Mouse (Mus musculus) brown adipose tissue, adult 24 weeks (tissue): ENCODE results near the gene Iqgap2. TPM values are rescaled to one million over a fixed set of nuclear protein-coding genes. Genes with fewer than 3 reads are reported as not detected.

Experiments
- H3K27ac ChIP-seq: fragments of 200-500 bp; replicated peaks from 2 replicates; pipeline ENCODE4 v1.5.1; 2012; ENCODE audit warnings: low read depth, mild to moderate bottlenecking, low read length
- H3K4me1 ChIP-seq: fragments of 200-500 bp; 2 replicates; pipeline ENCODE4 v1.6.1; 2012; ENCODE audit warnings: low read length, mixed read lengths; ENCODE audit not compliant: control insufficient read depth, insufficient read depth, insufficient read length
- H3K4me3 ChIP-seq: fragments of 200-500 bp; 2 replicates; pipeline ENCODE4 v1.5.1; 2012; ENCODE audit warnings: low read depth, mild to moderate bottlenecking, low read length, moderate library complexity; ENCODE audit not compliant: insufficient read depth
- polyA plus RNA-seq: library from polyadenylated mRNA; stranded (reverse); fragments of >200 nt; gene quantifications from 2 replicates; pipeline ENCODE4 v1.2.4, GENCODE M21; 2012; ENCODE audit not compliant: missing spikeins, insufficient read depth, insufficient read length

Gene Iqgap2
- polyA plus RNA-seq, 1 experiment: 2.7 TPM

DNA sequence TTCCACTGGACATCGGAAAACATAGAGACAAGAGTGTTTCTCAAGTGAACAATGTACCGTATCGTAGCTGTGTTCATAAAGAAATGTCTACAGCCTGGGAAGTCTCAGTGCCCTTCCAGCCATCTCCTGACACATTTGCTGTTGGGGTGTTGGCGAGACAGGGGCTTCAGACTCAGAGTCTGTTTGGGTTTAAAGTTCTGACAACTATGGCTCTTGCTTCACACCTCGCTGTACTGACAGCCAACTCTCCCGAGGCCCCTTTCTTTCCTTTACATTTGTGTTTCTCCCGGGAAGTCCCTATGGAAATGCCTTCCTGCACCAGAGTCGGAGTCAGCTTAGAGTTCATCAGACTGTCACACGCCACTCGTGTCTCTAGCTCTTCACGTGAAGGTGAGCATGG lies 144.2 kb downstream of the Iqgap2 start:
- no peaks in the 10 kb centered on the region for H3K4me1 ChIP-seq
- H3K27ac ChIP-seq: no peak overlapping the region
- no peak overlapping the region for H3K4me3 ChIP-seq

DNA sequence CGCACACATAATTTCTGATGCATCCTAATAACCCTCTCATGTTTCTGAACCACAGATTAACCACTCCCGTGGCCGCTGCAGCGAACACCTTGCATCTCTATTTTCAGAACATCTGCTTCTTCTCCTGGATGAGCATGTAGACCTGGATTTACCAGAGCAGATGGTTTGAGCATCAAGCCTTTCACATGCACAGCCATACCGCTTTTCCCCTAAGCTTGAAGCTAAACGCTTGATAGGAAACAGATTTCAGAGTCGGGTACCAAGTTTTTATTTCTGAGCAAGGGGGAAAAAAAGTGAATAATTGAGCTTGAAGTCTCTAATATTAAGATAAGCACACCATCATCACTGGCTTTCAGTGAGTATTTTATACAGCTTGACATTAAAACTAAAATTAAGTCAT lies 144.6 kb downstream of the Iqgap2 start:
- no peak overlapping the region for H3K4me3 ChIP-seq

DNA sequence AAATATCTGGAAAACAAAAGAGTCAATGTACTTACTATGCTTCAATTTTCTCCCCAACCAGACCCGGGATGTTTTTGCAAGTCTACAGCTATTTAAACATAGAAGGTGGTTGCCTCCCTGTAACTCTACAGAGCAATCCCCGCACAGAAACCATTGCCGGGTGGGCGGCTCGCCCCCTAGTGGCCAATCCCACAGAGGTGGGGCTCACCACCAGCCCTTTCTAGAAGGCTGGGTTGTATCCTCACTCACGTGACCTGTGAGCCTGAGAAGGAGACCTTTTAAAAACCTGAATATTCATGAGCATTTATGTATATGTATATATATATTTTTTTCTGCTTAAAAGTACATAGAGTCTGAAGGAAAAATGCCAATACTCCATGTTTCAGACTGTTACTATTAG lies 145.2 kb downstream of the Iqgap2 start:
- no peak overlapping the region for H3K27ac ChIP-seq
- H3K4me1 ChIP-seq: no peaks in the 10 kb centered on the region
- H3K4me3 ChIP-seq: no peak overlapping the region

More for the DNA sequence above, 144.6 kb downstream of the Iqgap2 start:
- Histone ChIP-seq H3K4me1 (no peaks in the 10 kb centered on the region), H3K27ac (no peak overlapping the region)

DNA sequence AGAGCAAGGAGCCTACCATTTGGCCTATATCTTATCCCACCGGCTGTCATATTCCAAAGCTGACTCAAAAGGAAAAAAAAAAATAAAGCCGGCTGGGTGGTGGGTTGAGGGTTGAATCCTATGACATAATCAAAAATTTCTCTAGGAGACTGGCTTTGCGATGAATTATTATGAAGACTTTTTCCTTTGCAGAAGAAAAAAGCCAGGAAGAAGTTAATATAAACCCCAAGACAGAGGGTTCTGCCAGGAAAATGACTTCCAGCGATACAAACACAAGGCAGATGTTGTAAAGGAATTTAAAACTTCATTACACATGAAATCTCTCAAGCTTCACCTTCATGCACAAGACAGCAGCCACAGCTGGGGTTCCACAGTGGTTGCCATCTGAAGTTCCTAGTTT lies 146.3 kb downstream of the Iqgap2 start:
- Histone ChIP-seq H3K4me3 (no peak overlapping the region), H3K4me1 (no peaks in the 10 kb centered on the region)

DNA sequence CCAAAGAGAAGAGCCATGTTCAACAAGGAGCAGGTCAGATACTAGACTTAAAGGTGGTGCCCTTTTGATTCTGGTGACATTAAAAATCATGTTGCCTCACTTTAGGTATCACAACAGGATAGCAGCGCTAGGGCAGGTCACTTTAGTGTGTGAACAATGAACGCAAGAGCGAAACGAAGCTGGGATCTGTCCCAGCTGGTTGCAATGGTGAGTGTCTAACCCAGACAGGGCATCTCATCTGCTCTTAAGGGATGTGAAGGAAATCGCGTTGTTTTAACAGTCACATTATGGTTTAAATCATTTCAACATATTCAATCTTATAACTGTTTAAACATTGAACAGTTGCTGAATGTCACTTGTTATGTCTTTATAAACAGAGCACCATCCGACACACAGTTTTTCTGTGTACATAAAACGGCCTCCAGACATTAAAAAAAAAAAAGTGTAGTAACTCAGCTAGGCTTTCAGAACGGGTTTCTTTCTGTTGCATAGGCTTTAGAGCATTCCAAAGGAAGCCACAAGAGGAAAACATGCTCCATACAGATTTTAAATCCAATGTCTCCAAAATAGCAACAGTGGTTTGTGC lies 148.7 kb downstream of the Iqgap2 start:
- H3K4me1 ChIP-seq: no peaks in the 10 kb centered on the region
- no peak overlapping the region for H3K27ac ChIP-seq
- H3K4me3 ChIP-seq: no peak overlapping the region

More for the DNA sequence above, 146.3 kb downstream of the Iqgap2 start:
- no peak overlapping the region for H3K27ac ChIP-seq

DNA sequence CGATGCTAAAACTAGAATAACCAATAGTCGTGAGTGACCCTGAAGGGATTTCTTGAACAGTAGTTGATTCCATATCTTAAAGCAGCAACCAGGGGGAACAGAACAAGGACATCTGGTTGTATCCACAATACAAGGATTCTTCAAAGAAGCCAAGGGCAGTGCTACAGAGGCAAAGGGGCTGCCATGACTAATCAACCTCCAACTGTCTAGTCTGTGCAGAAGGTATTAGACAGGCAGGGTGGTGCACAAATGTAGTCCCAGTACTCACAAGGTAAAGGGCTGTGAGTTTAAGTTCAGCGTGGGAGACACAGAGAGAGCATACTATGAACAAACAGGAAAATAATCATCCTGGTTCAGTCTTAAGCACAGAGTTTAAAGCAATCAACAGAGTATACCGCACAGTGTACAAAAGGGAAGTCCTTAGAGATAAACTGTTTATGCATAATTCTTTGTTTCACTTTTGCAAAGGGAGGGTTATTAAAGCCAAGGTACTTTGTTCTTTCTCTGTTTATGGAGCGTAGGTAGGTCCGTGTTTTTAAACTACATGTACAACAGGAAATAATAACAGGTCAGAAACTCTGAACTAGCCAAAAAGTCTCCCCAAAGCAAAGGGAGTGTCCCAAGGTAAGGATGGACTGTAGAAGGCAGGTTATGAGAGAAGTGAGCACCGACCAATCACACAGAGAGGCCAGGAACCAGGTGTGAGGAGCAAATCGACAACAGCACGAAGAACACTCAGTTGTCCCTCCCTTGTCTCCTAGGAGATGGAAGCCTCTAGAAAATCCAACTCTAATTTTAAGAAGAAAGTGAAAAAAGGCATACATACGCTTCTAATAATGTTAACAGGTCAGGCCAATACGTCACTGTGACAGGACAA lies 149.7 kb downstream of the Iqgap2 start:
- H3K27ac ChIP-seq: no peak overlapping the region
- no peaks in the 10 kb centered on the region for H3K4me1 ChIP-seq
- no peak overlapping the region for H3K4me3 ChIP-seq

DNA sequence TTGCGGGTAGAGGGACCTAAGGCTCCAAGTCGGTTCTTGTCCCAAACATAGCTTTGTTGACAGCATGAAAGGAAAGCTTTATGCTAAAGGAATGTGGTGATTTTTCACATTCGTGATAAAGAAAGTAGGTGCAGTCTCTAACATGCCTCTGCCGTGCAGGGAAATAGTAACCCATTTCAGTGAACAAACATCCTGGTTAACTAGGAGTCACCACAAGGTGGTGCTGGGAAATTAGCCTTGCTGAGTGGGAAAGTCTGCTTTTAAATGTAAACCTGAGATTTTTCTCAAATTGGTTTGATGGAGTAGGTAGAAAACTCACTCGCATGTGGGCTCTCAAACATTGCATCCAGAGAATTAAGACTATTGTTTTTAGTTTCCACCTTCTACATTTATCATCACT lies 152.1 kb downstream of the Iqgap2 start:
- Histone ChIP-seq H3K27ac (no peak overlapping the region), H3K4me1 (no peaks in the 10 kb centered on the region), H3K4me3 (no peak overlapping the region)

DNA sequence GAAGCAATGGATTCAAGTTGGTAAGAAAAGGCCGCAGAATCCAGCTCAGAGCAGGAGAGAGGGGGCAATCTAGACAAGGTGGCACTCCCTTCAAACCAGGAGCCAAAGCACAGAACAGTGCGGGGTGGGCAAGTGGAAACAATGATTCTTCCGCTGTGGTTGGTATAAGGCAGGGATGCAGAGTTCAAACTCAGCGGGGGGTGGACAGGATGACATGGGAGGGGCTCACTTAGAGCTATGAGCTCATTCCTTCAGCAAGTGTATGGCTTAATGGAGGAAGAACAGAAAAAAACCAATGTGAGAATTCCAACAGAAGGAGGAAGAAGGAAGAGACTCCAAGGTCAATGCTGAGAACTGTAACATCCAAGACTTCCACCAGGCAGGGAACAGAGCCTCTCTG lies 161.2 kb downstream of the Iqgap2 start:
- Histone ChIP-seq H3K27ac (no peak overlapping the region), H3K4me3 (no peak overlapping the region), H3K4me1 (no peaks in the 10 kb centered on the region)

DNA sequence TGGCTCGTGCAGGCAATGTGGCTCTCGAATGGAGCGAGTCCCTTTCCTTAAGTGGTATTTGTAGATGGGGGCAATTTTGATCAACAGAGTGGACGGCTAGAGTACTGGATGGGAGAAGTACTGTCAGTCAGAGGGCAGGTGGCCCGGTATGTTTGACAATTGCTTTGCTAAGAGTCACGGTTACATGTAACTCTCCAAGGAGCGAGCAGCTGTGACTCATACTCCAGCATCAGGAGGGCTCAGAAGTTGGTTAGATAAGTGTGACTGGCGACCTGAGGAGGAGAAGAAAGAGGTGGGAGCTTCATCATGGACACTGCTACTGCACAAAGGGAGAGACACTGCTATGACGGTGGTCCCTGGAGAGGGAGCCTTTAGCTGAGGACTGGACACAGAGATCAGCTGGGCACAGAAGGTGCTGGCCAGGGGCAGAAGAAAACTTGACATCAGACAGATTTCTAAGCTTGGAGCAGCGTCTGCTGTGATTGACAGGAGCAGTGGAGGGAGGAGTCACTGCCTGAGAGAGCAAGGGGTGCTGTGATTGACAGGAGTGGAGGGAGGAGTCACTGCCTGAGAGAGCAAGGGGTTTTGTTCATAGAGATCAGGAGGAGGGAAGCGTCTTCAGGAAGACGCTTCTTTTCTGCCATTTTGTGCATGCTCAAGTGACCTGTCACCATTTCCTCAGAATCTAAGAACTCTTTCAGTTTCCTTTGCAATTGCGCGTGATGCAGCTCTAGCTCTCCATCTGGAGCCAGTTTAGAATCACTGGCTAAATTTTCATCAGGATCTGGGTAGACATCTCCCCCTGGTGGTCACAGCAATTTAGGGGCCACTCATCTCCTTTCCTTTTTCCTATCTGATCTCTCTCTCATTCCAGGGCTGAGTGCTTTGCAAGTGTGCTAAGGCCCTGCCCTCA lies 172.1 kb downstream of the Iqgap2 start:
- H3K4me1 ChIP-seq: no peaks in the 10 kb centered on the region
- H3K4me3 ChIP-seq: no peak overlapping the region
- H3K27ac ChIP-seq: no peak overlapping the region

DNA sequence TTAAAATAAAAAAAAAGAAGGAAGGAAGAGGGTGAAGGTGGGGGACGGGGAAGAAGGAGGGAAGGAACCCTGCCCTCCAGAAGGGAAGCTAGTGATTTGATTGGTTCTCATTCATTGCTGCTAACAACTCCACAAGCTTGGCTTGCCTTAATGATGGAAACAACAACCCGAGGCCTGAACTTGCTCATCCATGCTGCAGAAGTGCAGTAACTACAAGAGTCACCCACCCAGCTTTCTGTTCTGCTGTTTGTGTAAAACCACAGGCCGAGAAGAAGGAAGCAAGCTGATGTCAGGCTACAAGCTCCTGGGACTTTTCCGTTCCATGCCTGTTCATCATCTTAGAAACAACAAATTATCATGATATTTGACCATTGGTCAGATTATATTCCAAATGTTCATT lies 176.4 kb downstream of the Iqgap2 start:
- no peaks in the 10 kb centered on the region for H3K4me1 ChIP-seq
- no peak overlapping the region for H3K4me3 ChIP-seq
- no peak overlapping the region for H3K27ac ChIP-seq

DNA sequence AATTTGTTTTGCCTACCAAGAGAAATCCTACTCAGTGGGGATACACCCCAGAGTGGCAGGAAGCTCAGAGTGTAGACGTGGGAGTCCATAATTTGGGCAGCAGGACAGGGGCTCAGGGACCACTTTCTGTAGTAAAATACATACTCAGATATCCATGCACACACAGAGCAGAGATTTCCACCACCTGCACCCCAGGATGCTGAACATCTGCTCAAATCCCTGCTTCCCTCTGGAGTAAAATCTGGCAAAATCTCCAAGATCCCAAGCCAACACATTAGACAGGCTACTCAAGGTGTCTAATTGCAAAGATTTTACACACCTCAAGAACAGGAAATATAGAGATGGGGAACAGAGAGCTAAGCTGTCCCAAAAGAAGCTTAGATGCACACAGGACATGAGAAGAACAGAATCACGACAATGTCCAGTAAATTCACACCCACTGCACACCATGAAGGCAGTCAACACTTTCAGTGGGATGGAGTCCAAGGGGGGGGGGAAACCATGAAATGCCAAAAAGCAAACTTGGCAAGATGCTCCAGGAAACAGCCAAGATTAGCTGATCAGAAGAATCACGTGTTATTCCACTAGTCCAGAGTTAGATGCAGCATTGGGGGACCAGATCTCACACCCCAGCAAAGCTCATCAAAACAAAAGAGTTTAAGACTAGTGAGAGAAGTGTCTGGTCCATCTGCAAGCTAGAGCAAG lies 177.3 kb downstream of the Iqgap2 start:
- Histone ChIP-seq H3K4me1 (no peaks in the 10 kb centered on the region), H3K27ac (no peak overlapping the region), H3K4me3 (no peak overlapping the region)

DNA sequence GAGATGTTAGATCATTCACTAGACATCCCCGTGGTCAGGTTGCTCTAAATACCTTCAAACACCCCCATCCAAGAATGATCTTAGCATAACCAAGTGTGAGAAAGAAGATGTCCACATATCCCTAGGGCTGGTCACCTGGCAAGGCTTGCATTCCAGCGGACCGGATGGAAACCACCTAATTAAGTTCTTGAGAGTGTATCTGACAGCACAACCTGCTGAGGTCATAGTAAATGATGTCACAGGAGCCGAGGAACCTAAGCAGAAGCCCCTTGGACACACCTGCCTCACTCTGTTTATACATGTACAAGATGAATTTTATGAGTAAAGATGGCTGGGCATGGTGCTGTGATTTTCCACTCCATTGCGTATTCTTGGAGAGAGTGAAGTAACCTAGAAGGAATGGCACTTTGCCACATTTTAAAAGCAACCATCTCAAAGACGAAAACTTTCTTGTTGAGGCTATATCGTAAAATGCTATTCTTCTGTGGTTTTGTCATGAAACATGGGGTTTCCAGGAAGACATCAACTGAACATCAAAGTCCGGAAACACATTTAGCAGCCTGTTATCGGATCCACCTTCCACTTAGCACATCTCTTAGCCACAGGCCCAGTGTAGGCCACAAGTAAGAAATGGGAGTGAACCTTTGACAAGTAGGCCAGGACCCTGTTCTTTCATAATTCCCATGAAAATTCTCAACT lies 179.0 kb downstream of the Iqgap2 start:
- no peak overlapping the region for H3K27ac ChIP-seq
- H3K4me3 ChIP-seq: no peak overlapping the region
- H3K4me1 ChIP-seq: no peaks in the 10 kb centered on the region

DNA sequence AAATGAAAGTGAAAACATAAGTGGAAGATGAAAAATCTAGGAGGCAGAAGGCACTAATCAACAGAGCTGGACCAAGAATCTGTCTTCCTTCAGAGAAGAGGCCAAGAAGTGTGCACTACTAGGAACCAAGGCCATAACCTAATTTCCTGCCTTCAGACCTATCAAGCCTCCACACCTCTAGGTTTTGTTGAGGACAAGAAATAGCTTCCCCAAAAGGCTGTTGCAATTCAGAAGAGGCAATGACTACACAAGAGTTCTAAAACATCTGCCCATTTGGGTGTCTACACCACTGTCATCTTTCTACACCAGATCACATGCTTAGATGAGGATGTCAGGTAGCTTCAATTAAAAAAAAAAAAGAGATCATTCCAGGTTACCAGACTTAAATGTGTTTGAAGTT lies 179.7 kb downstream of the Iqgap2 start:
- Histone ChIP-seq H3K4me1 (no peaks in the 10 kb centered on the region), H3K27ac (no peak overlapping the region), H3K4me3 (no peak overlapping the region)

DNA sequence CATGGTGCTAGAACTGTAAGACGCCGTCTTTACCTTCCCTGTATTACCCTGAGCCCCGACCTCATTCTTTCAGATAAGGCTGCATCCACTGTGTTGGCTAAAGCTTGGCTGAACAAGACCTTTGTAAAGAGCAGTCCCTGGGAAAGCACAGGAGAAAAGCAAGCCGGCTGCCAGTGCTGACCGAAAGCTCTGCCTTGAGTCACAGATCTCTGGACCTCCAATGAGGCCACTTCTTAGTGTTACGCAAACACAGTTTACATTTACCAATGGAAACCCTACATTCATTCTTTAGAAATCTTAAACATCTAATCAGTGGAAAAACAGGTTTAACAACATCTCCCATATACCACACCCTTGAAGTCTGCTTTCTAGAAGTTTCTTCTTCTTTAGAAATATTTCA lies 186.1 kb downstream of the Iqgap2 start:
- H3K27ac ChIP-seq: no peak overlapping the region

More for the DNA sequence above, 186.1 kb downstream of the Iqgap2 start:
- H3K4me3 ChIP-seq: no peak overlapping the region
- H3K4me1 ChIP-seq: no peaks in the 10 kb centered on the region
